Mouse (Mus musculus): ENCODE measurements around the gene Opcml. TPM values are rescaled to one million over a fixed set of nuclear protein-coding genes. Genes with fewer than 3 reads are reported as not detected.

Opcml gene
- polyA plus RNA-seq, 1 experiment from 2014 or later = 0.31 TPM

DNA sequence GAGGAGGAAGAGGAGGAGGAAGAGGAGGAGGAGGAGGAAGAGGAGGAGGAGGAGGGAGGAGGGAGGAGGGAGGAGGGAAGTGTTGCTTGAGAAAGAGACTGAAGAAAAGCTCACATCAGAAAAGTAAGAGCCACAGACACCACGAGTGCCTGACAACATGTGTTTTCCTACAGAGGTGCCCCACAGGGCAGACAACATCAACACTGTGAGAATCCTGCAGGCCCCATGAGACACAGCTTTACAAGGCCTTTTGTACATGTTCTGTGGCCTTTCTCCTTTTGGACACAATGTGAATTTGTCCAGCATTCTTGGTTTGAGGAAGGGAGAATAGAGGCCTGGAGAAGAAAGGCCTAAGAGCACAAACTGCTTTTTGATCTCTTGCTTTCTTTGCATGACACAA, 471.4 kb downstream of the Opcml start:
- Histone ChIP-seq H3K9ac (no peak overlapping the region), H3K27ac (no peak overlapping the region), H3K4me1 (replicated peaks) (no peaks in the 10 kb centered on the region), H3K4me3 (replicated peaks) (no peak overlapping the region), H3K9me3 (replicated peaks) (no peaks in the 10 kb centered on the region), H3K27me3 (no peaks in the 10 kb centered on the region), H3K36me3 (no peaks in the 10 kb centered on the region), H3K4me2 (no peak overlapping the region)
- DNase-seq (no peak), ATAC-seq (ENCODE audit: low read depth) (no peak)
- WGBS (ENCODE audit: insufficient replicate concordance) = 48% methylated on average over 1 of the region's 1 CpGs

GRCm38 (mm10) chr9:28262896-28263295, 472.3 kb downstream of the Opcml start:
- Histone ChIP-seq H3K4me1 (replicated peaks) (no peaks in the 10 kb centered on the region), H3K27me3 (no peaks in the 10 kb centered on the region), H3K36me3 (no peaks in the 10 kb centered on the region), H3K27ac (no peak overlapping the region), H3K4me2 (no peak overlapping the region), H3K9me3 (replicated peaks) (no peaks in the 10 kb centered on the region), H3K9ac (no peak overlapping the region), H3K4me3 (replicated peaks) (no peak overlapping the region)
- no peak for DNase-seq
- ATAC-seq (ENCODE audit: low read depth) = no peak
- 42% methylated on average over 2 of the region's 2 CpGs for WGBS (ENCODE audit: insufficient replicate concordance)

DNA sequence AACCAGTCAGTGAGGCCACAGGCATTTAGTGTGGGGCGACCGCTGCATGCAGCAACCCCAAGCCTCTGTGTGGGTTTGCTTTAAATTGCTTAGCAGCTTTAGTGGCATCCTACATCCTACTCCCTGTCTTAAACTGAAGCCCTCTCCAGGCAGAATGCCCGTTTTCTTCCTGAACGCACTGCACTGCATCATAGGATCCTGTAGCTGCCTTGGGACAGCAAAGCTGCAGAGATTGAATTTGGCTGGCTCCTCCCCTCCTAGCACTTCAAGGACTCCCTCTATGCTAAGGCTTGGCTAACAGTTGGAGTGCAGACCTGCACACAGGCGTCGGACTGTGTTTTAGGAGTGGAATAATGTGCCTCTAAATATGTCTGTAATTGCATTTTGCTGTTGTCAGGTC, 474.2 kb downstream of the Opcml start:
- H3K27ac ChIP-seq = no peak overlapping the region
- no peaks in the 10 kb centered on the region for H3K27me3 ChIP-seq
- no peak overlapping the region for H3K4me2 ChIP-seq
- no peaks in the 10 kb centered on the region for H3K4me1 ChIP-seq (replicated peaks)
- no peak overlapping the region for H3K9ac ChIP-seq
- no peaks in the 10 kb centered on the region for H3K9me3 ChIP-seq (replicated peaks)
- WGBS (ENCODE audit: insufficient replicate concordance) = 44% methylated on average over 6 of the region's 6 CpGs
- no peaks in the 10 kb centered on the region for H3K36me3 ChIP-seq
- H3K4me3 ChIP-seq (replicated peaks) = no peak overlapping the region
- ATAC-seq (ENCODE audit: low read depth) (no peak), DNase-seq (no peak)

DNA sequence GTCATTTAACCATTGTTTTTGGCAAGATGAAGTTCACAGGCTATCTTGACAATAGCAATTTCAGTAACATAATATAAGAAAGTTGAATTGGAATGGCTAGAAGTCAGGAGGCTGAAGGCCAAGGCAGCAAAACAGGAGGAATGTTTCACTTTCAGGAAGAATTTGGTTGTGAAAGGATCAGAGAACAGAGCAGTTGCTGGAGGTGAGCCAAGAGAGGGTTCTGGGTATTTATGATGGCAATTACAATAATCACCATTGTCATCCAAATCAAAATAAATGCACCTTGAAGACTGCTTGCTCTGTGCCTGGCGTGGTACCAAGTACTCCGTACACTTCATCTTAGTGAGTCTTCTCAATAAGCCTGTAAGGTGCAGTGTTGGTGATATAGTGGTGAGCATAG, 483.2 kb downstream of the Opcml start:
- no peaks in the 10 kb centered on the region for H3K9me3 ChIP-seq (replicated peaks)
- 77% methylated on average over 2 of the region's 2 CpGs for WGBS (ENCODE audit: insufficient replicate concordance)
- ATAC-seq (ENCODE audit: low read depth) (no peak), DNase-seq (no peak)
- H3K4me1 ChIP-seq (replicated peaks) = no peaks in the 10 kb centered on the region
- no peak overlapping the region for H3K27ac ChIP-seq
- H3K4me3 ChIP-seq (replicated peaks) = no peak overlapping the region
- no peaks in the 10 kb centered on the region for H3K36me3 ChIP-seq
- H3K27me3 ChIP-seq = no peaks in the 10 kb centered on the region
- H3K9ac ChIP-seq = no peak overlapping the region
- no peak overlapping the region for H3K4me2 ChIP-seq

GRCm38 (mm10) chr9:28278555-28278954, 488.0 kb downstream of the Opcml start:
- H3K27ac ChIP-seq = no peak overlapping the region
- H3K4me2 ChIP-seq = no peak overlapping the region
- H3K4me1 ChIP-seq (replicated peaks) = no peaks in the 10 kb centered on the region
- 44% methylated on average over 2 of the region's 2 CpGs for WGBS (ENCODE audit: insufficient replicate concordance)
- DNase-seq = no peak
- no peaks in the 10 kb centered on the region for H3K36me3 ChIP-seq
- H3K27me3 ChIP-seq = no peaks in the 10 kb centered on the region
- H3K9me3 ChIP-seq (replicated peaks) = no peaks in the 10 kb centered on the region
- no peak for ATAC-seq (ENCODE audit: low read depth)
- H3K4me3 ChIP-seq (replicated peaks) = no peak overlapping the region
- H3K9ac ChIP-seq = no peak overlapping the region

DNA sequence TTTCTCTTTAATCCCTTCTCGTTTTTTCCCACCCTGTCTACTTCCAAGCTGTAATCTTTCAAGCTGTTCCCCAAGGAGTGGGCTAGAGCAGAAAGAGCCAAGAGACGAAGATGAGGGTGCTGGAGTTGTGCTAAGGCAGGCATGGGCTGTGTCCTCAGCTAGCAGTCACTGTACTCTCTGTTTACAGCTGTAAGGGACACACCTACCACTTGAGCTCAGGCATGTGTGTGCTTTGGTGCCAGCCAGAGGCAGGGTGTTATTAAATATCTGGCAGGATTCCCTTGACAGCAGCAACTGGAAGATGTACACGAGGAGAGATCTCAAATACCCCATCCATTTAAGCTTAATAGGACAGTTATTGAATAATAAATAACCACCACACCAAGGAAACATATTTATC, 490.4 kb downstream of the Opcml start:
- Histone ChIP-seq H3K27ac (no peak overlapping the region), H3K36me3 (no peaks in the 10 kb centered on the region), H3K4me2 (no peak overlapping the region), H3K4me1 (replicated peaks) (no peaks in the 10 kb centered on the region), H3K27me3 (no peaks in the 10 kb centered on the region), H3K4me3 (replicated peaks) (no peak overlapping the region), H3K9me3 (replicated peaks) (no peaks in the 10 kb centered on the region), H3K9ac (no peak overlapping the region)
- WGBS (ENCODE audit: insufficient replicate concordance) = 36% methylated on average over 3 of the region's 3 CpGs
- no peak for ATAC-seq (ENCODE audit: low read depth)
- no peak for DNase-seq

- H3K9me3 ChIP-seq (replicated peaks) = no peaks in the 10 kb centered on the region
- H3K4me2 ChIP-seq = no peak overlapping the region
- H3K4me1 ChIP-seq (replicated peaks) = no peaks in the 10 kb centered on the region
- H3K4me3 ChIP-seq (replicated peaks) = no peak overlapping the region
- H3K27ac ChIP-seq = no peak overlapping the region
- H3K27me3 ChIP-seq = no peaks in the 10 kb centered on the region
- no peaks in the 10 kb centered on the region for H3K36me3 ChIP-seq
- ATAC-seq (ENCODE audit: low read depth) (no peak), DNase-seq (no peak)
- 57% methylated on average over 3 of the region's 3 CpGs for WGBS (ENCODE audit: insufficient replicate concordance)
- H3K9ac ChIP-seq = no peak overlapping the region
Measured at GRCm38 (mm10) chr9:28281571-28281970, 491.0 kb downstream of the Opcml start.

GRCm38 (mm10) chr9:28285016-28285415, 494.4 kb downstream of the Opcml start:
- ATAC-seq (ENCODE audit: low read depth) (no peak), DNase-seq (no peak)
- 57% methylated on average over 3 of the region's 3 CpGs for WGBS (ENCODE audit: insufficient replicate concordance)
- no peak overlapping the region for H3K4me2 ChIP-seq
- H3K9me3 ChIP-seq (replicated peaks) = no peaks in the 10 kb centered on the region
- H3K27me3 ChIP-seq = no peaks in the 10 kb centered on the region
- no peak overlapping the region for H3K9ac ChIP-seq
- no peak overlapping the region for H3K4me3 ChIP-seq (replicated peaks)
- H3K36me3 ChIP-seq = no peaks in the 10 kb centered on the region
- no peak overlapping the region for H3K27ac ChIP-seq
- H3K4me1 ChIP-seq (replicated peaks) = no peaks in the 10 kb centered on the region

DNA sequence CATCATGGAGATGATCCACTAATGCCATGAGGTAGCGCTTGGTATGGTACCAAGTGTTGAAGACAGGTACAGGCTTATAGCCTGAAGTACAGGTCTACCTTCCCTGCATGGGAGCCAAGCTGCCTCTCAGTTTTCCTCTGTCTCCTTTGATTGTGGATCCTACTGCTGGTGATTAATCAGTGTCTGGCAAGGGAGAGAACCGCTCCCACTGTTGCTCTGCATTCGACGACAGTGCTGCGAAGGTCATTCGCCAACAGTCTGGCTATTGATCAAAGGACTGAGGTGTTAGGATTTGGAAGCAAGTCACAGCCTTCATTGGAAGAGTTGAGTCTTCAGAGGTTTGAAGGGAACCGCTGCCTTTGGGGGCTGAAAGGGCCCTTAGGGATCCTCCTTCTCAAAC, 495.8 kb downstream of the Opcml start:
- no peak overlapping the region for H3K4me2 ChIP-seq
- no peak for DNase-seq
- ATAC-seq (ENCODE audit: low read depth) = no peak
- no peaks in the 10 kb centered on the region for H3K36me3 ChIP-seq
- H3K9me3 ChIP-seq (replicated peaks) = no peaks in the 10 kb centered on the region
- no peaks in the 10 kb centered on the region for H3K4me1 ChIP-seq (replicated peaks)
- WGBS (ENCODE audit: insufficient replicate concordance) = 55% methylated on average over 7 of the region's 7 CpGs
- no peaks in the 10 kb centered on the region for H3K27me3 ChIP-seq
- H3K4me3 ChIP-seq (replicated peaks) = no peak overlapping the region
- H3K9ac ChIP-seq = no peak overlapping the region
- H3K27ac ChIP-seq = no peak overlapping the region

GRCm38 (mm10) chr9:28287485-28287884, 496.9 kb downstream of the Opcml start:
- H3K4me3 ChIP-seq (replicated peaks) = no peak overlapping the region
- ATAC-seq (ENCODE audit: low read depth) = no peak
- no peak overlapping the region for H3K27ac ChIP-seq
- no peaks in the 10 kb centered on the region for H3K9me3 ChIP-seq (replicated peaks)
- no peaks in the 10 kb centered on the region for H3K36me3 ChIP-seq
- DNase-seq = no peak
- H3K4me2 ChIP-seq = no peak overlapping the region
- no peaks in the 10 kb centered on the region for H3K4me1 ChIP-seq (replicated peaks)
- H3K9ac ChIP-seq = no peak overlapping the region
- 41% methylated on average over 2 of the region's 2 CpGs for WGBS (ENCODE audit: insufficient replicate concordance)
- no peaks in the 10 kb centered on the region for H3K27me3 ChIP-seq

DNA sequence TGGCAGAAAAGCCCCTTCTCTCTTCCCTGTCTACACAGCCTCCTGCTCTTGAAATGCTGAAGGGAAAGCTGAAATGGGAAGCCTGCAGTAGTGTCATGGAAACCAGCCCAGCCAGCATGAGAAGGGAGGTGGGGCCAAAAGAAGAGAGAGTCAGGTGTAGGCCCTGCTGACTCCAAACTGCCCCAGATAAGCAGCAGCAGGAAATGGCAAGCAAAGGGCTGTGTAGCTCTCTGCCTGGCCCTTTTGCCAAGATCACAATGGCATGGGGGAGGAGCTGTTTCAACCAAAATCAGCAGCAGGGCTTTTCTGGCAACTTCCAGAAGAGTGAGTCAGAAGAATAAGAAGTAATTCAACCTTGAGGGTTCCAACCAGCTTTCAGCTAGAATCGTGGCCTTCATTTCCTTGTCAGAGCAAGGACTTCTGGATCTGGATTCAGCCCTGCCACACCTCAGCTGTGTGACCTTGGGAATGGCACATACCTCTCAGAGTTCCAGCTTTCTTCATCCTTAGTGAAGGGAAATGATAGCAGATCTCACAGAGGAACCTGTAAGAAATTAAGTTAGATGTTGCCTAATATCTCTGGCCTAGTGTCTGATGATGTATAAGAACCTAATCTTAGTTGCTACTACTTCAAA, 499.2 kb downstream of the Opcml start:
- no peak overlapping the region for H3K4me2 ChIP-seq
- H3K36me3 ChIP-seq = no peaks in the 10 kb centered on the region
- no peak overlapping the region for H3K27ac ChIP-seq
- no peak overlapping the region for H3K9ac ChIP-seq
- 21% methylated on average over 1 of the region's 1 CpGs for WGBS (ENCODE audit: insufficient replicate concordance)
- ATAC-seq (ENCODE audit: low read depth) (no peak), DNase-seq (no peak)
- no peak overlapping the region for H3K4me3 ChIP-seq (replicated peaks)
- H3K27me3 ChIP-seq = no peaks in the 10 kb centered on the region
- H3K4me1 ChIP-seq (replicated peaks) = no peaks in the 10 kb centered on the region
- no peaks in the 10 kb centered on the region for H3K9me3 ChIP-seq (replicated peaks)

- no peak overlapping the region for H3K9ac ChIP-seq
- no peaks in the 10 kb centered on the region for H3K27me3 ChIP-seq
- no peak overlapping the region for H3K4me3 ChIP-seq (replicated peaks)
- no peak overlapping the region for H3K4me2 ChIP-seq
- 0 out of 2 replicates have a peak, but pooled peaks cover 3% of the 10 kb centered on the region for H3K9me3 ChIP-seq (replicated peaks)
- DNase-seq (no peak), ATAC-seq (ENCODE audit: low read depth) (no peak)
- WGBS (ENCODE audit: insufficient replicate concordance) = 64% methylated on average over 8 of the region's 8 CpGs
- H3K4me1 ChIP-seq (replicated peaks) = no peaks in the 10 kb centered on the region
- H3K27ac ChIP-seq = no peak overlapping the region
- no peaks in the 10 kb centered on the region for H3K36me3 ChIP-seq
Measured at GRCm38 (mm10) chr9:28303659-28304058, 513.1 kb downstream of the Opcml start.

Data from liver, embryonic 13.5 days (tissue).